Mouse (Mus musculus): ENCODE data around the gene Stra6l. TPM values are rescaled to one million over a fixed set of nuclear protein-coding genes. Genes with fewer than 3 reads are reported as not detected.

Stra6l gene
- polyA plus RNA-seq, 1 experiment from 2014 or later, result 1.9 TPM

- WGBS, result 46% methylated on average over 7 of the region's 7 CpGs
- no peak overlapping the region for H3K27ac ChIP-seq
- no peaks in the 10 kb centered on the region for H3K36me3 ChIP-seq (ENCODE audit: insufficient read depth, low read length)
Measured at GRCm38 (mm10) chr4:45815542-45815941, 32.9 kb upstream of the Stra6l start.

GRCm38 (mm10) chr4:45818814-45819207 is 29.7 kb upstream of the Stra6l start:
- H3K4me3 ChIP-seq (replicated peaks; ENCODE audit: low read depth, low read length), result peak overlapping the region; percentile 26; the same call in 1 of the 2 replicates
- no peaks in the 10 kb centered on the region for H3K36me3 ChIP-seq (ENCODE audit: insufficient read depth, low read length)
- ATAC-seq (replicated peaks; ENCODE audit: low FRiP score, low read depth), result no peak
- peak overlapping the region; percentile 64 for H3K4me2 ChIP-seq (ENCODE audit: low read length)
- peaks cover 2% of the 10 kb centered on the region; the same call in 1 of the 2 replicates for H3K27me3 ChIP-seq (ENCODE audit: insufficient read depth, low read length)
- no peaks in the 10 kb centered on the region for H3K9me3 ChIP-seq (replicated peaks; ENCODE audit: low read length)
- peaks cover 13% of the 10 kb centered on the region for H3K4me1 ChIP-seq (replicated peaks; ENCODE audit: insufficient read depth, low read length)
- 27% methylated on average over 4 of the region's 4 CpGs for WGBS
- 0 out of 2 replicates have a peak overlapping the region, but pooled peaks have one; percentile 46 for H3K9ac ChIP-seq (ENCODE audit: low read depth, low read length)
- DNase-seq (ENCODE audit: low spot score), result no peak
- no peak for TF ChIP-seq CTCF (IDR thresholded peaks at IDR 0.05; ENCODE audit: low read depth)
- no peak overlapping the region for H3K27ac ChIP-seq

More at GRCm38 (mm10) chr4:45815542-45815941, 32.9 kb upstream of the Stra6l start:
- Histone ChIP-seq H3K4me1 (replicated peaks; ENCODE audit: insufficient read depth, low read length) (peaks cover 13% of the 10 kb centered on the region), H3K27me3 (ENCODE audit: insufficient read depth, low read length) (no peaks in the 10 kb centered on the region), H3K4me2 (ENCODE audit: low read length) (no peak overlapping the region), H3K9me3 (replicated peaks; ENCODE audit: low read length) (no peaks in the 10 kb centered on the region), H3K4me3 (replicated peaks; ENCODE audit: low read depth, low read length) (no peak overlapping the region), H3K9ac (ENCODE audit: low read depth, low read length) (no peak overlapping the region)
- DNase-seq (ENCODE audit: low spot score) (peak; percentile 66), ATAC-seq (replicated peaks; ENCODE audit: low FRiP score, low read depth) (no peak)
- peak; percentile 69 for TF ChIP-seq CTCF (IDR thresholded peaks at IDR 0.05; ENCODE audit: low read depth)

GRCm38 (mm10) chr4:45819208-45819931 is 29.1 kb upstream of the Stra6l start:
- H3K4me1 ChIP-seq (replicated peaks; ENCODE audit: insufficient read depth, low read length), result peaks cover 13% of the 10 kb centered on the region
- 0 out of 2 replicates have a peak overlapping the region, but pooled peaks have one; percentile 19 for H3K27ac ChIP-seq
- peak; percentile 70 for DNase-seq (ENCODE audit: low spot score)
- WGBS, result under 1% methylated on average over 17 of the region's 17 CpGs
- no peak for TF ChIP-seq CTCF (IDR thresholded peaks at IDR 0.05; ENCODE audit: low read depth)
- no peaks in the 10 kb centered on the region for H3K9me3 ChIP-seq (replicated peaks; ENCODE audit: low read length)
- ATAC-seq (replicated peaks; ENCODE audit: low FRiP score, low read depth), result no peak
- 0 out of 2 replicates have a peak overlapping the region, but pooled peaks have one; percentile 46 for H3K9ac ChIP-seq (ENCODE audit: low read depth, low read length)
- no peaks in the 10 kb centered on the region for H3K36me3 ChIP-seq (ENCODE audit: insufficient read depth, low read length)
- H3K4me2 ChIP-seq (ENCODE audit: low read length), result peak overlapping the region; percentile 64
- peak overlapping the region; percentile 26 for H3K4me3 ChIP-seq (replicated peaks; ENCODE audit: low read depth, low read length)
- peaks cover 8% of the 10 kb centered on the region for H3K27me3 ChIP-seq (ENCODE audit: insufficient read depth, low read length)

GRCm38 (mm10) chr4:45820074-45820830 is 28.2 kb upstream of the Stra6l start:
- Histone ChIP-seq H3K4me3 (replicated peaks; ENCODE audit: low read depth, low read length) (no peak overlapping the region; the same call in 1 of the 2 replicates), H3K4me1 (replicated peaks; ENCODE audit: insufficient read depth, low read length) (peaks cover 13% of the 10 kb centered on the region), H3K27me3 (ENCODE audit: insufficient read depth, low read length) (peaks cover 16% of the 10 kb centered on the region), H3K9ac (ENCODE audit: low read depth, low read length) (no peak overlapping the region), H3K36me3 (ENCODE audit: insufficient read depth, low read length) (no peaks in the 10 kb centered on the region), H3K4me2 (ENCODE audit: low read length) (peak overlapping the region; percentile 64), H3K27ac (no peak overlapping the region), H3K9me3 (replicated peaks; ENCODE audit: low read length) (no peaks in the 10 kb centered on the region)
- ATAC-seq (replicated peaks; ENCODE audit: low FRiP score, low read depth) (no peak), DNase-seq (ENCODE audit: low spot score) (peak; percentile 68)
- peak; percentile 90 for TF ChIP-seq CTCF (IDR thresholded peaks at IDR 0.05; ENCODE audit: low read depth)
- WGBS, result 43% methylated on average over 8 of the region's 8 CpGs

GRCm38 (mm10) chr4:45821995-45822394 is 26.5 kb upstream of the Stra6l start:
- TF ChIP-seq CTCF (IDR thresholded peaks at IDR 0.05; ENCODE audit: low read depth), result no peak
- no peak for ATAC-seq (replicated peaks; ENCODE audit: low FRiP score, low read depth)
- Histone ChIP-seq H3K9ac (ENCODE audit: low read depth, low read length) (no peak overlapping the region), H3K27me3 (ENCODE audit: insufficient read depth, low read length) (peaks cover 31% of the 10 kb centered on the region), H3K4me3 (replicated peaks; ENCODE audit: low read depth, low read length) (no peak overlapping the region), H3K36me3 (ENCODE audit: insufficient read depth, low read length) (no peaks in the 10 kb centered on the region), H3K4me2 (ENCODE audit: low read length) (no peak overlapping the region), H3K4me1 (replicated peaks; ENCODE audit: insufficient read depth, low read length) (peaks cover 13% of the 10 kb centered on the region), H3K9me3 (replicated peaks; ENCODE audit: low read length) (no peaks in the 10 kb centered on the region), H3K27ac (no peak overlapping the region)
- WGBS, result 40% methylated on average over 3 of the region's 3 CpGs
- no peak for DNase-seq (ENCODE audit: low spot score)

- ATAC-seq (replicated peaks; ENCODE audit: low FRiP score, low read depth) (no peak), DNase-seq (ENCODE audit: low spot score) (no peak)
- Histone ChIP-seq H3K9me3 (replicated peaks; ENCODE audit: low read length) (no peaks in the 10 kb centered on the region), H3K4me1 (replicated peaks; ENCODE audit: insufficient read depth, low read length) (peaks cover 13% of the 10 kb centered on the region), H3K4me3 (replicated peaks; ENCODE audit: low read depth, low read length) (no peak overlapping the region), H3K27ac (no peak overlapping the region), H3K9ac (ENCODE audit: low read depth, low read length) (no peak overlapping the region), H3K27me3 (ENCODE audit: insufficient read depth, low read length) (peaks cover 41% of the 10 kb centered on the region), H3K36me3 (ENCODE audit: insufficient read depth, low read length) (no peaks in the 10 kb centered on the region), H3K4me2 (ENCODE audit: low read length) (no peak overlapping the region)
- no peak for TF ChIP-seq CTCF (IDR thresholded peaks at IDR 0.05; ENCODE audit: low read depth)
- 35% methylated on average over 11 of the region's 11 CpGs for WGBS
Measured at GRCm38 (mm10) chr4:45822781-45823575, 25.5 kb upstream of the Stra6l start.

Measured in kidney, postnatal 0 days (tissue).